Mouse (Mus musculus) spleen, adult 2 months (tissue): ENCODE measurements around the gene Pard6b. TPM values are rescaled to one million over a fixed set of nuclear protein-coding genes. Genes with fewer than 3 reads are reported as not detected.
"Not testable (repeated sequence)": the region's sequence is repeated elsewhere in the genome, so short reads cannot be mapped to it uniquely, and the experiment has no call there.

Experiments used
- DNase-seq, 2 experiments: peaks; one replicate each; pipeline versions ENCODE4 v3.0.0 to v3.0.0-alpha.2; 2012 to 2021; ENCODE audit warnings: low spot score in 2 of 2, low read depth in 1 of 2
- H3K27ac ChIP-seq: fragments of 200-500 bp; 2 replicates; pipeline ENCODE4 v1.5.1; 2012; ENCODE audit warnings: low read length, inconsistent platforms; ENCODE audit not compliant: insufficient read depth
- H3K27me3 ChIP-seq: fragments of 200-500 bp; 2 replicates; pipeline ENCODE4 v1.6.1; 2012; ENCODE audit warnings: mild to moderate bottlenecking, moderate library complexity, low read length, inconsistent platforms; ENCODE audit not compliant: control insufficient read depth, insufficient read depth
- H3K36me3 ChIP-seq: fragments of 200-500 bp; 2 replicates; pipeline ENCODE4 v1.6.1; 2012; ENCODE audit warnings: mild to moderate bottlenecking, low read length, inconsistent platforms; ENCODE audit not compliant: control insufficient read depth, insufficient read depth
- H3K4me1 ChIP-seq: fragments of 200-500 bp; 2 replicates; pipeline ENCODE4 v1.6.1; 2011; ENCODE audit warnings: inconsistent platforms; ENCODE audit not compliant: control insufficient read depth, insufficient read depth, insufficient read length
- H3K4me3 ChIP-seq: fragments of 200-500 bp; 2 replicates; pipeline ENCODE4 v1.5.1; 2011; ENCODE audit warnings: mild to moderate bottlenecking, inconsistent platforms; ENCODE audit not compliant: insufficient read depth, insufficient read length; ENCODE audit errors: extremely low read depth
- CTCF ChIP-seq: fragments of 200-500 bp; IDR thresholded peaks from 2 replicates; pipeline ENCODE4 v1.5.1; 2011; ENCODE audit warnings: mild to moderate bottlenecking, inconsistent platforms; ENCODE audit not compliant: insufficient read depth, insufficient read length, insufficient replicate concordance; ENCODE audit errors: extremely low read depth
- POLR2A ChIP-seq: fragments of 200-500 bp; IDR thresholded peaks from 2 replicates; pipeline ENCODE4 v1.6.1; 2011; ENCODE audit warnings: low read depth, low read length, inconsistent platforms
- WGBS: fragments of 180-500 bp; shearing (Covaris S2); methylation state at CpG from one replicate; pipeline ENCODE4 v1.1.7; 2018; 5-methylcytosine and 5-hydroxymethylcytosine counted together
- polyA plus RNA-seq: library from polyadenylated mRNA; depleted of rRNA; stranded (reverse); fragments of >200 nt; gene quantifications from 2 replicates; pipeline ENCODE4 v1.2.3, GENCODE M21; 2012

Pard6b gene
- polyA plus RNA-seq, 1 experiment = 1.5 TPM

GRCm38 (mm10) chr2:168107356-168107755 is 26.6 kb downstream of the Pard6b start:
- TF ChIP-seq POLR2A (no peak), CTCF (no peak)
- no peak for DNase-seq

GRCm38 (mm10) chr2:168107901-168108300 is 27.1 kb downstream of the Pard6b start:
- not testable (repeated sequence) for DNase-seq, H3K4me3 ChIP-seq, H3K27me3 ChIP-seq, H3K4me1 ChIP-seq, H3K27ac ChIP-seq, H3K36me3 ChIP-seq
- WGBS = 89% methylated on average over 6 of the region's 6 CpGs

More at GRCm38 (mm10) chr2:168107356-168107755, 26.6 kb downstream of the Pard6b start:
- Histone ChIP-seq H3K4me3 (no peak overlapping the region), H3K36me3 (no peaks in the 10 kb centered on the region), H3K27me3 (no peaks in the 10 kb centered on the region), H3K4me1 (no peaks in the 10 kb centered on the region), H3K27ac (no peak overlapping the region)
- 89% methylated on average over 15 of the region's 15 CpGs for WGBS

GRCm38 (mm10) chr2:168111902-168112301 is 31.1 kb downstream of the Pard6b start:
- Histone ChIP-seq H3K27ac (no peak overlapping the region), H3K4me3 (no peak overlapping the region), H3K27me3 (0 out of 2 replicates have a peak, but pooled peaks cover 1% of the 10 kb centered on the region), H3K36me3 (no peaks in the 10 kb centered on the region), H3K4me1 (no peaks in the 10 kb centered on the region)
- peak; percentile 80; the same call in 1 of the 2 replicates for TF ChIP-seq CTCF
- TF ChIP-seq POLR2A = no peak
- DNase-seq = peak; percentile 30 to 56
- 15% methylated on average over 7 of the region's 7 CpGs for WGBS

- H3K27ac ChIP-seq = no peak overlapping the region
- H3K4me3 ChIP-seq = no peak overlapping the region
- DNase-seq = no peak
- no peaks in the 10 kb centered on the region for H3K36me3 ChIP-seq
- H3K27me3 ChIP-seq = peaks cover 5% of the 10 kb centered on the region; the same call in 1 of the 2 replicates
- peaks cover 7% of the 10 kb centered on the region for H3K4me1 ChIP-seq
- WGBS = 87% methylated on average over 9 of the region's 9 CpGs
- TF ChIP-seq POLR2A (no peak), CTCF (no peak)
These were observed 32.5 kb downstream of the Pard6b start for GRCm38 (mm10) chr2:168113263-168113662.

- no peaks in the 10 kb centered on the region for H3K36me3 ChIP-seq
- H3K27ac ChIP-seq = no peak overlapping the region
- peaks cover 7% of the 10 kb centered on the region for H3K4me1 ChIP-seq
- H3K4me3 ChIP-seq = no peak overlapping the region
- H3K27me3 ChIP-seq = peaks cover 5% of the 10 kb centered on the region; the same call in 1 of the 2 replicates
- WGBS = 29% methylated on average over 5 of the region's 5 CpGs
- TF ChIP-seq CTCF (no peak), POLR2A (no peak)
- no peak for DNase-seq
These were observed 32.9 kb downstream of the Pard6b start for GRCm38 (mm10) chr2:168113692-168114091.

- no peak for TF ChIP-seq POLR2A
- TF ChIP-seq CTCF = no peak
- 60% methylated on average over 17 of the region's 17 CpGs for WGBS
- DNase-seq = no peak
- Histone ChIP-seq H3K36me3 (no peaks in the 10 kb centered on the region), H3K4me3 (no peak overlapping the region), H3K4me1 (peaks cover 9% of the 10 kb centered on the region), H3K27me3 (peaks cover 5% of the 10 kb centered on the region; the same call in 1 of the 2 replicates), H3K27ac (no peak overlapping the region)
These were observed 34.0 kb downstream of the Pard6b start for GRCm38 (mm10) chr2:168114699-168115350.

GRCm38 (mm10) chr2:168115826-168116225 is 35.0 kb downstream of the Pard6b start:
- H3K4me1 ChIP-seq = peaks cover 9% of the 10 kb centered on the region
- no peak for TF ChIP-seq POLR2A
- TF ChIP-seq CTCF = no peak
- no peaks in the 10 kb centered on the region for H3K36me3 ChIP-seq
- WGBS = 87% methylated on average over 3 of the region's 3 CpGs
- H3K27me3 ChIP-seq = peaks cover 5% of the 10 kb centered on the region; the same call in 1 of the 2 replicates
- H3K27ac ChIP-seq = no peak overlapping the region
- DNase-seq = no peak
- H3K4me3 ChIP-seq = no peak overlapping the region
